Mouse (Mus musculus) olfactory bulb, adult 2 months (tissue): ENCODE data around the gene Cend1.

Experiments used
- CTCF ChIP-seq: fragments of 200-500 bp; IDR thresholded peaks from 2 replicates; pipeline ENCODE4 v1.5.1; 2012; ENCODE audit warnings: low read depth, mild to moderate bottlenecking, low read length, moderate library complexity; ENCODE audit not compliant: insufficient read depth
- POLR2A ChIP-seq: fragments of 200-500 bp; IDR thresholded peaks from 2 replicates; pipeline ENCODE4 v1.6.1; 2012; ENCODE audit warnings: mild to moderate bottlenecking, low read depth, low read length, moderate library complexity; ENCODE audit not compliant: insufficient read depth

DNA sequence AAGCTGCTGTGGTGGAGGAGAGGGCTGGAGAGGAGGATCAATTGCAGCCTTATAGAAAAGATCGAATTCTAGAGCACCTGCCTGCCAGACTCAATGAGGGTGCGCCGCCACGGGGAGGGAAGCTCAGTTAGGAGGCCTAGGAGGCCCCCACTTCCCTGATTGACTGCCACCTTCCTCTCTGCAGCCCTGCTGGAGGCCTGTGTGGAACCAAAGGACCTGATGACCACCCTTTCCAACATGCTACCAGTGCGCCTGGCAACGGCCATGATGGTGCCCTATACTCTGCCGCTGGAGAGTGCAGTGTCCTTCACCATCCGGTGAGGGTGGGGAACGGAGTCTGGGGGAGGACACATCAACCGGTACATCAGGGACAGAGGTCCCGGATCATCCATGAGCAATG, 29.4 kb upstream of the Cend1 start:
- TF ChIP-seq CTCF (no peak), POLR2A (no peak)
